Mouse (Mus musculus) liver, embryonic 14.5 days (tissue): ENCODE results near the gene Mars.

Experiments
- CTCF ChIP-seq: IDR thresholded peaks from 2 replicates; pipeline ENCODE4 v1.5.1; 2016; ENCODE audit warnings: antibody characterized with exemption, low read depth, control low read depth
- EP300 ChIP-seq: IDR thresholded peaks from 2 replicates; pipeline ENCODE4 v1.6.1; 2016; ENCODE audit warnings: antibody characterized with exemption, low read depth

DNA sequence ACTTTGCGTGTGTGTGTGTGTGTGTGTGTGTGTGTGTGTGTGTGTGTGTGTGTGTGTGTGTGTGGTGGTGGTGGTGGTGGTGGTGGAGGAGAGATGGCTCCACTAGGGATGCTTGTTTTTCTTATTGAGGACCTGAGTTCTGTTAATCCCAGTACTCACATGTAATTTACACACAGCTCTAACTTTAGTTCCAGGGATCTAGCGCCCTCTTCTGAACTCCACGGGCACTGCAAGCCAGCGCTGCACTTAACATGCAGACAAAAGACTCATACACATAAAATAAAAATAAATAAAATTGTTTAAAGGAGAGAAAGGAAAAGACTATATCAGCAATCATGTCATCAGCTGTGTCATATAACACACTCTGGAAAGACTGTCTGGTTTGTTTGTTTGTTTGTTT lies 37.4 kb upstream of the Mars start:
- TF ChIP-seq CTCF (peak; percentile 41), EP300 (no peak)
